Mouse (Mus musculus) liver, embryonic 14.5 days (tissue): Measurements from ENCODE around the gene Serpinb9. TPM values are rescaled to one million over a fixed set of nuclear protein-coding genes. Genes with fewer than 3 reads are reported as not detected.

ENCODE experiments used
- ATAC-seq: fragments of 200-750 bp; cut with Nextera tagmentation; 2 replicates; pipeline ENCODE4 v1.8.0; 2017; ENCODE audit warnings: moderate number of reproducible peaks, mild to moderate bottlenecking, moderate library complexity; ENCODE audit not compliant: insufficient read depth
- DNase-seq, 3 experiments: peaks; one replicate each; pipeline ENCODE4 v3.0.0-alpha.2; 2012 to 2013; ENCODE audit warnings: low read depth in 3 of 3, low spot score in 3 of 3
- H3K27ac ChIP-seq: fragments of 300-500 bp; sonication (generic); 2 replicates; pipeline ENCODE4 v1.5.1; 2014; ENCODE audit warnings: moderate library complexity, mild to moderate bottlenecking, control low read depth, inconsistent platforms
- H3K27me3 ChIP-seq: fragments of 300-500 bp; sonication (generic); 2 replicates; pipeline ENCODE4 v1.6.1; 2014; ENCODE audit warnings: mild to moderate bottlenecking, low read length, moderate library complexity; ENCODE audit not compliant: control insufficient read depth, insufficient read depth
- H3K36me3 ChIP-seq: fragments of 300-500 bp; sonication (generic); replicated peaks from 2 replicates; pipeline ENCODE4 v1.6.1; 2014; ENCODE audit warnings: low read depth; ENCODE audit not compliant: control insufficient read depth, insufficient read depth
- H3K4me1 ChIP-seq, 2 experiments: fragments of 200-500 bp in 1 of 2; fragments of 300-500 bp in 1 of 2; sonication (generic) in 1 of 2; replicated peaks; 2 replicates each; pipeline ENCODE4 v1.6.1; 2012 to 2014; ENCODE audit warnings: antibody characterized with exemption in 1 of 2, inconsistent platforms in 1 of 2, low read length in 1 of 2; ENCODE audit not compliant: control insufficient read depth in 2 of 2, insufficient read depth in 2 of 2
- H3K4me2 ChIP-seq: fragments of 300-500 bp; sonication (generic); 2 replicates; pipeline ENCODE4 v1.6.1; 2014; ENCODE audit warnings: low read depth, mild to moderate bottlenecking, control low read depth, moderate library complexity
- H3K4me3 ChIP-seq, 2 experiments: fragments of 200-500 bp in 1 of 2; fragments of 300-500 bp in 1 of 2; sonication (generic) in 1 of 2; 2 replicates each; pipeline ENCODE4 v1.5.1; 2012 to 2014; ENCODE audit warnings: low read depth in 2 of 2, low read length in 2 of 2, mild to moderate bottlenecking in 2 of 2, control low read depth in 1 of 2, inconsistent platforms in 1 of 2, moderate library complexity in 1 of 2; ENCODE audit not compliant: insufficient read depth in 1 of 2
- H3K9ac ChIP-seq: fragments of 300-500 bp; sonication (generic); replicated peaks from 2 replicates; pipeline ENCODE4 v1.6.1; 2014; ENCODE audit warnings: mild to moderate bottlenecking, control low read depth, moderate library complexity
- H3K9me3 ChIP-seq: fragments of 300-500 bp; sonication (generic); 2 replicates; pipeline ENCODE4 v1.6.1; 2016; ENCODE audit warnings: low read length, mixed read lengths; ENCODE audit not compliant: control insufficient read depth
- CTCF ChIP-seq: IDR thresholded peaks from 2 replicates; pipeline ENCODE4 v1.5.1; 2016; ENCODE audit warnings: antibody characterized with exemption, low read depth, control low read depth
- EP300 ChIP-seq: IDR thresholded peaks from 2 replicates; pipeline ENCODE4 v1.6.1; 2016; ENCODE audit warnings: antibody characterized with exemption, low read depth
- WGBS: fragments of 180-500 bp; shearing (Covaris S2); extraction: QIAGEN DNeasy Blood & Tissue Kit; methylation state at CpG from one replicate; pipeline ENCODE4 v1.1.7; 2014; ENCODE audit not compliant: insufficient replicate concordance; 5-methylcytosine and 5-hydroxymethylcytosine counted together
- polyA plus RNA-seq, 2 experiments: library from polyadenylated mRNA; depleted of rRNA in 1 of 2; stranded (reverse) in 1 of 2; unstranded in 1 of 2; fragments of >200 nt; fragmentation: Nextera tagmentation in 1 of 2; extraction: Ambion mirVana in 1 of 2; gene quantifications; 2 replicates each; pipeline versions ENCODE4 v1.2.1 to v1.2.3; 2012 to 2014

Gene Serpinb9
- polyA plus RNA-seq, 2 experiments = 1.0 to 2.7 TPM

GRCm38 (mm10) chr13:33012395-33012794 is 9.3 kb downstream of the Serpinb9 start:
- H3K9ac ChIP-seq = no peak overlapping the region
- H3K27me3 ChIP-seq = no peaks in the 10 kb centered on the region
- H3K4me2 ChIP-seq = no peak overlapping the region
- no peaks in the 10 kb centered on the region for H3K36me3 ChIP-seq
- WGBS = 71% methylated on average over 1 of the region's 1 CpGs
- no peaks in the 10 kb centered on the region for H3K9me3 ChIP-seq
- H3K4me3 ChIP-seq = no peak overlapping the region
- H3K4me1 ChIP-seq = no peaks in the 10 kb centered on the region
- no peak overlapping the region for H3K27ac ChIP-seq
- no peak for ATAC-seq
- TF ChIP-seq CTCF = no peak
- DNase-seq = no peak

GRCm38 (mm10) chr13:33013271-33013670 is 10.2 kb downstream of the Serpinb9 start:
- H3K36me3 ChIP-seq = no peaks in the 10 kb centered on the region
- 50% methylated on average over 2 of the region's 2 CpGs for WGBS
- H3K4me2 ChIP-seq = no peak overlapping the region
- H3K4me3 ChIP-seq = no peak overlapping the region
- no peak overlapping the region for H3K27ac ChIP-seq
- ATAC-seq (no peak), DNase-seq (no peak)
- no peak for TF ChIP-seq EP300
- no peak for TF ChIP-seq CTCF
- H3K9ac ChIP-seq = no peak overlapping the region
- H3K4me1 ChIP-seq = no peaks in the 10 kb centered on the region
- no peaks in the 10 kb centered on the region for H3K9me3 ChIP-seq
- no peaks in the 10 kb centered on the region for H3K27me3 ChIP-seq

GRCm38 (mm10) chr13:33022371-33022770 is 19.3 kb downstream of the Serpinb9 start:
- Histone ChIP-seq H3K4me3 (no peak overlapping the region), H3K9ac (no peak overlapping the region), H3K36me3 (no peaks in the 10 kb centered on the region), H3K9me3 (no peaks in the 10 kb centered on the region), H3K27ac (no peak overlapping the region), H3K4me1 (no peaks in the 10 kb centered on the region; a peak in 1 of 4 replicates), H3K4me2 (no peak overlapping the region), H3K27me3 (no peaks in the 10 kb centered on the region)
- WGBS = 67% methylated on average over 1 of the region's 1 CpGs
- TF ChIP-seq CTCF = no peak
- no peak for TF ChIP-seq EP300
- no peak for DNase-seq
- no peak for ATAC-seq

GRCm38 (mm10) chr13:33026427-33027057 is 23.5 kb downstream of the Serpinb9 start:
- DNase-seq = no peak
- Histone ChIP-seq H3K36me3 (no peaks in the 10 kb centered on the region), H3K4me1 (no peaks in the 10 kb centered on the region; a peak in 1 of 4 replicates), H3K4me3 (no peak overlapping the region), H3K4me2 (no peak overlapping the region), H3K27ac (no peak overlapping the region), H3K27me3 (no peaks in the 10 kb centered on the region), H3K9me3 (no peaks in the 10 kb centered on the region), H3K9ac (no peak overlapping the region)
- ATAC-seq = no peak
- 57% methylated on average over 1 of the region's 1 CpGs for WGBS
- no peak for TF ChIP-seq CTCF
- TF ChIP-seq EP300 = no peak

- 72% methylated on average over 2 of the region's 2 CpGs for WGBS
- H3K4me3 ChIP-seq = no peak within 1 kb of the TSS
- TF ChIP-seq EP300 (no peak), CTCF (no peak)
- ATAC-seq (no peak), DNase-seq (no peak)
- H3K9me3 ChIP-seq = no peaks in the 10 kb centered on the region
- H3K4me1 ChIP-seq = no peaks in the 10 kb centered on the region; a peak in 1 of 4 replicates
- no peaks in the 10 kb centered on the region for H3K27me3 ChIP-seq
- H3K36me3 ChIP-seq = no peaks in the 10 kb centered on the region
- H3K4me2 ChIP-seq = no peak within 1 kb of the TSS
- H3K9ac ChIP-seq = no peak within 1 kb of the TSS
- H3K27ac ChIP-seq = no peak within 1 kb of the TSS
Observed at GRCm38 (mm10) chr13:33027244-33027643, 24.2 kb downstream of the Serpinb9 start, which contains the start of gene Serpinb9b. Gene Serpinb9b, plus strand, starts transcription at chr13:33027416.
